Mouse (Mus musculus): Measurements from ENCODE around the gene Csad. TPM values are rescaled to one million over a fixed set of nuclear protein-coding genes. Genes with fewer than 3 reads are reported as not detected.

The Csad gene
- polyA plus RNA-seq, 1 experiment: 0.97 TPM

GRCm38 (mm10) chr15:102208092-102208561, 3.6 kb upstream of the Csad start:
- peaks cover 82% of the 10 kb centered on the region for H3K36me3 ChIP-seq (ENCODE audit: control insufficient read depth)

DNA sequence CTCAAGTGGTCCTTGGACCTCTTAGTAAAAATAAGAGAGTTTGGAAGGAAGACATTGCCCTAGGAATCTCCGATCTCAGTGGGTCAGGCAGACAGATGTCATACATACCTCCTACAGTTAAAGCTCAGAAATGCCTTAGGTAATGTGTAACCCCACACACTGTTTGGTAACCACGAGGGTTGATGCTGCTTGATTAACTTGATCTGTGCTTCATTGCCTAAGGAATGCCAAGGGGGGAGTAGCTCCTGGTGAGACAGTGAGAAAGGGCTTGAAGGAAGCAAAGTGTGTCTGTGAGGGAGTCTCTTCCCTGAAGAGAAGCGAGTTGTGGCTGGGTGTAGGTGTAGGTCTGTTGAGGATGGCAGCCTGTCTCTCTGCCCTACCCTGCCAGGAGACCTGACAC, 2.8 kb upstream of the Csad start:
- H3K9me3 ChIP-seq (ENCODE audit: control insufficient read depth, low read length): no peaks in the 10 kb centered on the region
- H3K4me1 ChIP-seq (ENCODE audit: control insufficient read depth): peaks cover 31% of the 10 kb centered on the region
- no peaks in the 10 kb centered on the region for H3K27me3 ChIP-seq (ENCODE audit: control insufficient read depth)
- no peak for TF ChIP-seq GATA1 (IDR thresholded peaks at IDR 0.05; ENCODE audit: low read length)
- no peak for TF ChIP-seq TAL1 (IDR thresholded peaks at IDR 0.05; ENCODE audit: low read length)
- peaks cover 74% of the 10 kb centered on the region for H3K36me3 ChIP-seq (ENCODE audit: control insufficient read depth)
- H3K4me3 ChIP-seq (replicated peaks): no peak overlapping the region

More at GRCm38 (mm10) chr15:102208092-102208561, 3.6 kb upstream of the Csad start:
- Histone ChIP-seq H3K27me3 (ENCODE audit: control insufficient read depth) (no peaks in the 10 kb centered on the region), H3K4me1 (ENCODE audit: control insufficient read depth) (peaks cover 23% of the 10 kb centered on the region), H3K9me3 (ENCODE audit: control insufficient read depth, low read length) (no peaks in the 10 kb centered on the region), H3K4me3 (replicated peaks) (no peak overlapping the region)
- no peak for TF ChIP-seq TAL1 (IDR thresholded peaks at IDR 0.05; ENCODE audit: low read length)

GRCm38 (mm10) chr15:102205779-102206178, 1.3 kb upstream of the Csad start:
- Histone ChIP-seq H3K36me3 (ENCODE audit: control insufficient read depth) (peaks cover 62% of the 10 kb centered on the region), H3K4me3 (replicated peaks) (no peak overlapping the region), H3K27me3 (ENCODE audit: control insufficient read depth) (no peaks in the 10 kb centered on the region), H3K4me1 (ENCODE audit: control insufficient read depth) (peaks cover 33% of the 10 kb centered on the region), H3K9me3 (ENCODE audit: control insufficient read depth, low read length) (no peaks in the 10 kb centered on the region)
- TF ChIP-seq TAL1 (IDR thresholded peaks at IDR 0.05; ENCODE audit: low read length) (no peak), GATA1 (IDR thresholded peaks at IDR 0.05; ENCODE audit: low read length) (no peak)

GRCm38 (mm10) chr15:102203835-102204381, 616 bp downstream of the Csad start:
- no peaks in the 10 kb centered on the region for H3K27me3 ChIP-seq (ENCODE audit: control insufficient read depth)
- H3K36me3 ChIP-seq (ENCODE audit: control insufficient read depth): peaks cover 43% of the 10 kb centered on the region
- TF ChIP-seq GATA1 (IDR thresholded peaks at IDR 0.05; ENCODE audit: low read length) (no peak), TAL1 (IDR thresholded peaks at IDR 0.05; ENCODE audit: low read length) (no peak)
- peaks cover 37% of the 10 kb centered on the region for H3K4me1 ChIP-seq (ENCODE audit: control insufficient read depth)
- no peaks in the 10 kb centered on the region for H3K9me3 ChIP-seq (ENCODE audit: control insufficient read depth, low read length)
- H3K4me3 ChIP-seq (replicated peaks): peak overlapping the region; percentile 90

DNA sequence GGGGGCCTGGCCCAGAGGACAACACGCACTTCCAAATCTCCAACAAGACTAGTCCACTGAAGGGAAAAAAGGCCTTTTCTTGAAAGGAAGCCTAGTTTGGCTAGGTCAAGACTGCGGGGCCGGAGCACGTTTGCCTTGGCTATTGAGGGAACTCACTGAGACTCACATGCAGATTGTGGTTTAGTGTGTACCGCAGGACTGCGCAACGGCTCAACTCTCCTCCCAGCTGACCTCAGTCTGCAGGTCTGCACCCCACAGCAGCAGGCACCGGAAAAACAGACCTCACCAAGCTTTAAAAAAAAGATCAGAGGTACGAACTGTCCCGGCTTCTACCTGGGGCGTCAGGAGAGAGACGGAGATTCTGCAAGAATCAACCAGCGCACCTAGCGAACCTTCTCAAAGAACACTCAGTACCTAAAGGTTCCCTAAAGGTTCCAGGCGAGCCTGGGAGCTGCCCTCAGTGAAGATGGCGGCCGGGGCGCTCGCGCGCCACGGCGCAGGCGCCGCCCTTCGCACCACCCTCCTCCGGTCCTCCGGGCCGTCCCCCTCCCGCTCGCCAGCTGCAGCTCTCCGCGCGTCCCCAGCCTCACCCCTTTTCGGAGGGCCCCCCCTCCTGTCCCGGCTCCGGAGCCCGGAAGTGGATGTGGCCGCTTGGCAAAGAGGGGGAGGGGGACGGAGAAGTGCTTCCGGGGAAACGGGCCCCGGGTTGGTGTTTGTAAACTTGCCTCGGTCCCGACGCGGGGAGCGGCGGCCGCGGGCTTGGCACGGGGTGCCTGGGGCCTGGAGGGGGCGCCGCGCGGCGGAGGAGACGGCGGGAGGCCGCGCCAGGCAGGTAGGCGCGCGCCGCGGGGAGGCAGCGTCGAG, 1.3 kb downstream of the Csad start, which contains the start of gene Zfp740:
TSS of gene Zfp740 (plus strand) at position 279 of the 864 bp plus-strand sequence.
- no peak for TF ChIP-seq TAL1 (IDR thresholded peaks at IDR 0.05; ENCODE audit: low read length)
- TF ChIP-seq GATA1 (IDR thresholded peaks at IDR 0.05; ENCODE audit: low read length): no peak
- Histone ChIP-seq H3K36me3 (ENCODE audit: control insufficient read depth) (peaks cover 36% of the 10 kb centered on the region), H3K27me3 (ENCODE audit: control insufficient read depth) (no peaks in the 10 kb centered on the region), H3K4me3 (replicated peaks) (peak within 1 kb of the TSS; percentile 90), H3K4me1 (ENCODE audit: control insufficient read depth) (peaks cover 38% of the 10 kb centered on the region), H3K9me3 (ENCODE audit: control insufficient read depth, low read length) (no peaks in the 10 kb centered on the region)

DNA sequence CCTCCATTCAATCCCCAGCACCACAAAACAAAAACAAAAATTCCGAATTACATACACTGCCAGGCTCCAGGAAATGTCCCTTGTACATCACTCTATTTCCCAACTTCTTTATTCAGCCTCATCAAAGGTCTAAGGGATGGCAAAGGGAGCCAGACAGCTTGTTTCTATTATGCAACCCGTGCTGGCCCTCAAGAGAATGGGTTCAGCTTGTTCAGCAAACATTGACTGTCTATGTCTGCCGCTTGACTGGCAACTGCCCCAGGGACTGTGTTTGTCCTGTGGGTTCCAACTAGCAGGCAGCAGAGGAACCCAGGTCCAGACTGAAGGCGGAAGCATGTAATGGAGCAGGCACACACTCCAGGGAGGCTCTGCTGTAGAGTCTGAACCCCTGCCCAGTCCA, 5.7 kb downstream of the Csad start:
- no peak for TF ChIP-seq GATA1 (IDR thresholded peaks at IDR 0.05; ENCODE audit: low read length)
- TF ChIP-seq TAL1 (IDR thresholded peaks at IDR 0.05; ENCODE audit: low read length): no peak
- Histone ChIP-seq H3K4me1 (ENCODE audit: control insufficient read depth) (peaks cover 17% of the 10 kb centered on the region), H3K4me3 (replicated peaks) (no peak overlapping the region), H3K9me3 (ENCODE audit: control insufficient read depth, low read length) (no peaks in the 10 kb centered on the region), H3K27me3 (ENCODE audit: control insufficient read depth) (no peaks in the 10 kb centered on the region), H3K36me3 (ENCODE audit: control insufficient read depth) (no peaks in the 10 kb centered on the region)

DNA sequence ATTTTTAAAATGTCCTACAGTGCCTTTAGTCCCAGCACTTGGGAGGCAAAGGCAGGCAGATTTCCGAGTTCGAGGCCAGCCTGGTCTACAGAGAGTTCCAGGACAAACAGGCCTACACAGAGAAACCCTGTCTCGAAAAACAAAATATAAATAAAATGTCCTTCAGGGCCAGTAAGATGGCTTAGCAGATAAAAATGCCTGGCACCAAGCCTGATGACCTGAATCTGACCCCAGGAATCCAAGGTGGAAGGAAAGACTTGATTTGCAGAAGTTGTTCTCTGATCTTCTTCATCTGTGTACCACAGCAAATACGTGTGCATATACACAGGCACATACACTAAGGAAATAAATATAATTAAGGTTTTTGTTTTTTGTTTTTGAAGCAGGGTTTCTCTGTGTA, 9.2 kb downstream of the Csad start:
- TF ChIP-seq TAL1 (IDR thresholded peaks at IDR 0.05; ENCODE audit: low read length) (no peak), GATA1 (IDR thresholded peaks at IDR 0.05; ENCODE audit: low read length) (no peak)
- no peaks in the 10 kb centered on the region for H3K36me3 ChIP-seq (ENCODE audit: control insufficient read depth)
- H3K4me1 ChIP-seq (ENCODE audit: control insufficient read depth): peaks cover 7% of the 10 kb centered on the region
- H3K4me3 ChIP-seq (replicated peaks): no peak overlapping the region
- no peaks in the 10 kb centered on the region for H3K9me3 ChIP-seq (ENCODE audit: control insufficient read depth, low read length)
- H3K27me3 ChIP-seq (ENCODE audit: control insufficient read depth): no peaks in the 10 kb centered on the region

DNA sequence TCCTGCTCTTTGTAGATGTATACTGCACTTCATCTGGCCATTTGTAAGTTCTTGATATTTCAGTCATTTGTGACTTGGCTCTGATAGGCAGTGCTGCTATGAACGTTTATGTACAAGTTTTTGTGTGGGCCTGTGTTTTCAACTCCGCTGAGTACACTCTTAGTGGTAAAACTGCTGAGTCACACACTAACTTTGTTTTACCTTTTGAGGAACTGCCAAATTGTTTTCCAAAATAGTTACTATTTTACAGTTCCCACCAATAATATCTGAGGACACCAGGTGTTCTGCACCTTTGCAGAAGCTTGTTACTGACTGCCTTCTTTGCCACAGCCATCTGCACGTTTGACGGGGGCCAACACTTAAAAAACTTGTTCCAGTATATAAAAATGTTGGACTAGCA, 10.1 kb downstream of the Csad start:
- Histone ChIP-seq H3K27me3 (ENCODE audit: control insufficient read depth) (no peaks in the 10 kb centered on the region), H3K36me3 (ENCODE audit: control insufficient read depth) (no peaks in the 10 kb centered on the region), H3K4me3 (replicated peaks) (no peak overlapping the region), H3K9me3 (ENCODE audit: control insufficient read depth, low read length) (no peaks in the 10 kb centered on the region), H3K4me1 (ENCODE audit: control insufficient read depth) (peaks cover 7% of the 10 kb centered on the region)
- no peak for TF ChIP-seq GATA1 (IDR thresholded peaks at IDR 0.05; ENCODE audit: low read length)
- no peak for TF ChIP-seq TAL1 (IDR thresholded peaks at IDR 0.05; ENCODE audit: low read length)

GRCm38 (mm10) chr15:102193652-102194051, 10.9 kb downstream of the Csad start:
- H3K27me3 ChIP-seq (ENCODE audit: control insufficient read depth): no peaks in the 10 kb centered on the region
- TF ChIP-seq TAL1 (IDR thresholded peaks at IDR 0.05; ENCODE audit: low read length) (no peak), GATA1 (IDR thresholded peaks at IDR 0.05; ENCODE audit: low read length) (no peak)
- H3K4me3 ChIP-seq (replicated peaks): no peak overlapping the region

More at GRCm38 (mm10) chr15:102193652-102194051, 10.9 kb downstream of the Csad start:
- H3K4me1 ChIP-seq (ENCODE audit: control insufficient read depth): peaks cover 6% of the 10 kb centered on the region
- no peaks in the 10 kb centered on the region for H3K9me3 ChIP-seq (ENCODE audit: control insufficient read depth, low read length)
- H3K36me3 ChIP-seq (ENCODE audit: control insufficient read depth): no peaks in the 10 kb centered on the region
